Mouse (Mus musculus) small intestine, adult 2 months (tissue): ENCODE data around the gene Nup98. TPM values are rescaled to one million over a fixed set of nuclear protein-coding genes. Genes with fewer than 3 reads are reported as not detected.

ENCODE experiments used
- H3K27ac ChIP-seq: fragments of 200-500 bp; 2 replicates; pipeline ENCODE4 v1.5.1; 2012; ENCODE audit warnings: low read depth, low read length, control low read depth, inconsistent platforms; ENCODE audit not compliant: insufficient read depth
- H3K27me3 ChIP-seq: fragments of 200-500 bp; 2 replicates; pipeline ENCODE4 v1.6.1; 2012; ENCODE audit warnings: mild to moderate bottlenecking, moderate library complexity, low read length, inconsistent platforms; ENCODE audit not compliant: control insufficient read depth, insufficient read depth
- H3K36me3 ChIP-seq: fragments of 200-500 bp; 2 replicates; pipeline ENCODE4 v1.6.1; 2012; ENCODE audit warnings: mild to moderate bottlenecking, low read length, control low read depth, inconsistent platforms; ENCODE audit not compliant: control insufficient read depth, insufficient read depth
- H3K4me1 ChIP-seq: fragments of 200-500 bp; 2 replicates; pipeline ENCODE4 v1.6.1; 2012; ENCODE audit warnings: low read length, inconsistent platforms, mixed read lengths; ENCODE audit not compliant: control insufficient read depth, insufficient read depth, insufficient read length
- H3K4me3 ChIP-seq: fragments of 200-500 bp; 2 replicates; pipeline ENCODE4 v1.5.1; 2012; ENCODE audit warnings: low read depth, mild to moderate bottlenecking, control low read depth, inconsistent platforms, low read length, moderate library complexity
- CTCF ChIP-seq: fragments of 200-500 bp; IDR thresholded peaks from 2 replicates; pipeline ENCODE4 v1.5.1; 2012; ENCODE audit warnings: low read depth, mild to moderate bottlenecking, control low read depth, inconsistent platforms, low read length, moderate library complexity, mixed read lengths; ENCODE audit not compliant: insufficient replicate concordance, insufficient read length; ENCODE audit errors: extremely low read depth
- POLR2A ChIP-seq: fragments of 200-500 bp; IDR thresholded peaks from 2 replicates; pipeline ENCODE4 v1.6.1; 2012; ENCODE audit warnings: low read depth, mild to moderate bottlenecking, control low read depth, inconsistent platforms, low read length, moderate library complexity
- WGBS: fragments of 180-500 bp; shearing (Covaris S2); methylation state at CpG from one replicate; pipeline ENCODE4 v1.1.7; 2018; 5-methylcytosine and 5-hydroxymethylcytosine counted together
- polyA plus RNA-seq: library from polyadenylated mRNA; depleted of rRNA; stranded (reverse); fragments of >200 nt; gene quantifications from 2 replicates; pipeline ENCODE4 v1.2.3, GENCODE M21; 2012

Nup98 gene
- polyA plus RNA-seq, 1 experiment = 12.2 TPM

GRCm38 (mm10) chr7:102192356-102192755, 17.6 kb downstream of the Nup98 start:
- no peak overlapping the region for H3K27ac ChIP-seq
- WGBS = 79% methylated on average over 1 of the region's 1 CpGs
- no peaks in the 10 kb centered on the region for H3K27me3 ChIP-seq
- no peaks in the 10 kb centered on the region for H3K4me1 ChIP-seq
- TF ChIP-seq POLR2A = no peak
- no peak for TF ChIP-seq CTCF
- H3K4me3 ChIP-seq = no peak overlapping the region
- H3K36me3 ChIP-seq = peaks cover 44% of the 10 kb centered on the region

GRCm38 (mm10) chr7:102183849-102184248, 26.1 kb downstream of the Nup98 start:
- Histone ChIP-seq H3K4me3 (no peak overlapping the region), H3K27me3 (no peaks in the 10 kb centered on the region), H3K36me3 (peaks cover 58% of the 10 kb centered on the region), H3K4me1 (no peaks in the 10 kb centered on the region), H3K27ac (no peak overlapping the region)
- no peak for TF ChIP-seq CTCF
- TF ChIP-seq POLR2A = no peak
- WGBS = 33% methylated on average over 3 of the region's 3 CpGs

- TF ChIP-seq POLR2A (no peak), CTCF (peak; percentile 8; the same call in 1 of the 2 replicates)
- Histone ChIP-seq H3K4me1 (no peaks in the 10 kb centered on the region), H3K36me3 (peaks cover 21% of the 10 kb centered on the region), H3K27me3 (no peaks in the 10 kb centered on the region), H3K4me3 (no peak overlapping the region), H3K27ac (no peak overlapping the region)
These were observed 39.7 kb downstream of the Nup98 start for GRCm38 (mm10) chr7:102170300-102170699.

GRCm38 (mm10) chr7:102153691-102154090, 56.3 kb downstream of the Nup98 start:
- Histone ChIP-seq H3K27ac (no peak overlapping the region), H3K4me3 (no peak overlapping the region), H3K27me3 (no peaks in the 10 kb centered on the region), H3K36me3 (peaks cover 51% of the 10 kb centered on the region), H3K4me1 (no peaks in the 10 kb centered on the region)
- TF ChIP-seq POLR2A (no peak), CTCF (no peak)
- 86% methylated on average over 5 of the region's 5 CpGs for WGBS

- H3K4me3 ChIP-seq = no peak overlapping the region
- H3K36me3 ChIP-seq = peaks cover 52% of the 10 kb centered on the region
- 96% methylated on average over 5 of the region's 5 CpGs for WGBS
- no peaks in the 10 kb centered on the region for H3K4me1 ChIP-seq
- H3K27ac ChIP-seq = no peak overlapping the region
- H3K27me3 ChIP-seq = no peaks in the 10 kb centered on the region; the same call in 1 of the 2 replicates
- TF ChIP-seq CTCF (no peak), POLR2A (no peak)
These were observed 72.1 kb downstream of the Nup98 start for GRCm38 (mm10) chr7:102137898-102138297.

- no peaks in the 10 kb centered on the region for H3K4me1 ChIP-seq
- 83% methylated on average over 1 of the region's 1 CpGs for WGBS
- no peaks in the 10 kb centered on the region; the same call in 1 of the 2 replicates for H3K27me3 ChIP-seq
- H3K27ac ChIP-seq = no peak overlapping the region
- TF ChIP-seq CTCF (no peak), POLR2A (no peak)
- no peak overlapping the region for H3K4me3 ChIP-seq
- H3K36me3 ChIP-seq = peaks cover 53% of the 10 kb centered on the region
These were observed 72.5 kb downstream of the Nup98 start for GRCm38 (mm10) chr7:102137464-102137863.

GRCm38 (mm10) chr7:102132395-102132794, 77.6 kb downstream of the Nup98 start:
- Histone ChIP-seq H3K4me1 (no peaks in the 10 kb centered on the region), H3K4me3 (no peak overlapping the region), H3K27ac (no peak overlapping the region), H3K36me3 (peaks cover 59% of the 10 kb centered on the region), H3K27me3 (no peaks in the 10 kb centered on the region)
- 78% methylated on average over 4 of the region's 4 CpGs for WGBS
- TF ChIP-seq CTCF (no peak), POLR2A (no peak)

- H3K27ac ChIP-seq = no peak overlapping the region
These were observed 89.7 kb downstream of the Nup98 start for GRCm38 (mm10) chr7:102120326-102120725.

More at GRCm38 (mm10) chr7:102120326-102120725, 89.7 kb downstream of the Nup98 start:
- 94% methylated on average over 10 of the region's 10 CpGs for WGBS
- Histone ChIP-seq H3K4me1 (no peaks in the 10 kb centered on the region), H3K4me3 (no peak overlapping the region), H3K36me3 (peaks cover 59% of the 10 kb centered on the region), H3K27me3 (no peaks in the 10 kb centered on the region)
- TF ChIP-seq POLR2A (no peak), CTCF (no peak)
